Mouse (Mus musculus) ES-Bruce4 (cell line): Measurements from ENCODE around the gene Tex2. TPM values are rescaled to one million over a fixed set of nuclear protein-coding genes. Genes with fewer than 3 reads are reported as not detected.

Experiments
- H3K27ac ChIP-seq: 2 replicates; pipeline ENCODE4 v1.5.1; 2012; ENCODE audit warnings: low read length, inconsistent platforms; ENCODE audit not compliant: insufficient read depth
- H3K27me3 ChIP-seq: 2 replicates; pipeline ENCODE4 v1.6.1; 2012; ENCODE audit warnings: mild to moderate bottlenecking, low read length, inconsistent platforms; ENCODE audit not compliant: control insufficient read depth, poor library complexity, insufficient read depth, severe bottlenecking
- H3K36me3 ChIP-seq: 2 replicates; pipeline ENCODE4 v1.6.1; 2012; ENCODE audit warnings: inconsistent platforms, mild to moderate bottlenecking, low read length, moderate library complexity; ENCODE audit not compliant: control insufficient read depth, poor library complexity, insufficient read depth, severe bottlenecking
- H3K4me1 ChIP-seq: one replicate; pipeline ENCODE4 v1.8.1; 2011; ENCODE audit warnings: low read length; ENCODE audit not compliant: control insufficient read depth, insufficient read depth
- H3K4me3 ChIP-seq: 2 replicates; pipeline ENCODE4 v1.5.1; 2011; ENCODE audit warnings: low read depth, mild to moderate bottlenecking, low read length
- H3K9ac ChIP-seq: 2 replicates; pipeline ENCODE4 v1.6.1; 2012; ENCODE audit warnings: low read depth, mild to moderate bottlenecking, inconsistent platforms; ENCODE audit not compliant: poor library complexity, severe bottlenecking
- H3K9me3 ChIP-seq: replicated peaks from 2 replicates; pipeline ENCODE4 v1.6.1; 2012; ENCODE audit warnings: mild to moderate bottlenecking, low read length, inconsistent platforms; ENCODE audit not compliant: control insufficient read depth, poor library complexity, insufficient read depth, severe bottlenecking
- CTCF ChIP-seq: IDR thresholded peaks from one replicate; pipeline ENCODE4 v1.8.1; 2011; ENCODE audit warnings: low read depth, low read length
- EP300 ChIP-seq: IDR thresholded peaks from 2 replicates; pipeline ENCODE4 v1.6.1; 2011; ENCODE audit warnings: low read depth, low read length; ENCODE audit not compliant: insufficient read depth
- POLR2A ChIP-seq: IDR thresholded peaks from one replicate; pipeline ENCODE4 v1.8.1; 2011; ENCODE audit warnings: low read length; ENCODE audit not compliant: insufficient read depth
- polyA plus RNA-seq: library from polyadenylated mRNA; stranded (reverse); fragments of >200 nt; gene quantifications from 2 replicates; pipeline ENCODE4 v1.2.4, GENCODE M21; 2011; ENCODE audit warnings: low read depth; ENCODE audit not compliant: missing spikeins, insufficient read depth, insufficient read length

Tex2 gene
- polyA plus RNA-seq, 1 experiment, result 28.8 TPM

- Histone ChIP-seq H3K27ac (no peak overlapping the region), H3K9ac (no peak overlapping the region), H3K4me3 (no peak overlapping the region), H3K27me3 (no peaks in the 10 kb centered on the region), H3K36me3 (0 out of 2 replicates have a peak, but pooled peaks cover 7% of the 10 kb centered on the region), H3K4me1 (peaks cover 4% of the 10 kb centered on the region), H3K9me3 (no peaks in the 10 kb centered on the region)
- TF ChIP-seq POLR2A, result no peak
- no peak for TF ChIP-seq CTCF
- no peak for TF ChIP-seq EP300
Observed at GRCm38 (mm10) chr11:106544133-106544532, 69.1 kb downstream of the Tex2 start.

GRCm38 (mm10) chr11:106543006-106543405 lies 70.2 kb downstream of the Tex2 start:
- H3K9me3 ChIP-seq, result no peaks in the 10 kb centered on the region
- no peak overlapping the region for H3K9ac ChIP-seq
- H3K27me3 ChIP-seq, result no peaks in the 10 kb centered on the region
- H3K36me3 ChIP-seq, result 0 out of 2 replicates have a peak, but pooled peaks cover 7% of the 10 kb centered on the region
- H3K4me3 ChIP-seq, result no peak overlapping the region
- peaks cover under 1% of the 10 kb centered on the region for H3K4me1 ChIP-seq
- H3K27ac ChIP-seq, result no peak overlapping the region
- TF ChIP-seq CTCF, result no peak
- no peak for TF ChIP-seq EP300
- no peak for TF ChIP-seq POLR2A

GRCm38 (mm10) chr11:106542385-106542784 lies 70.8 kb downstream of the Tex2 start:
- Histone ChIP-seq H3K36me3 (0 out of 2 replicates have a peak, but pooled peaks cover 7% of the 10 kb centered on the region), H3K27ac (no peak overlapping the region), H3K4me1 (no peaks in the 10 kb centered on the region), H3K9me3 (no peaks in the 10 kb centered on the region), H3K9ac (no peak overlapping the region), H3K4me3 (no peak overlapping the region), H3K27me3 (no peaks in the 10 kb centered on the region)
- no peak for TF ChIP-seq POLR2A
- no peak for TF ChIP-seq CTCF
- TF ChIP-seq EP300, result no peak

- Histone ChIP-seq H3K9ac (no peak overlapping the region), H3K4me1 (no peaks in the 10 kb centered on the region), H3K27ac (no peak overlapping the region), H3K4me3 (no peak overlapping the region), H3K36me3 (0 out of 2 replicates have a peak, but pooled peaks cover 4% of the 10 kb centered on the region), H3K9me3 (no peaks in the 10 kb centered on the region), H3K27me3 (no peaks in the 10 kb centered on the region)
- TF ChIP-seq CTCF, result no peak
Observed at GRCm38 (mm10) chr11:106540506-106541268, 72.5 kb downstream of the Tex2 start.

- no peak overlapping the region for H3K27ac ChIP-seq
- no peak for TF ChIP-seq POLR2A
- no peak for TF ChIP-seq EP300
- no peak for TF ChIP-seq CTCF
- H3K36me3 ChIP-seq, result 0 out of 2 replicates have a peak, but pooled peaks cover 3% of the 10 kb centered on the region
- no peaks in the 10 kb centered on the region for H3K27me3 ChIP-seq
- H3K4me3 ChIP-seq, result no peak overlapping the region
- H3K9me3 ChIP-seq, result no peaks in the 10 kb centered on the region
- H3K4me1 ChIP-seq, result no peaks in the 10 kb centered on the region
- no peak overlapping the region for H3K9ac ChIP-seq
Observed at GRCm38 (mm10) chr11:106536253-106536912, 76.8 kb downstream of the Tex2 start.

GRCm38 (mm10) chr11:106535660-106536252 lies 77.5 kb downstream of the Tex2 start:
- Histone ChIP-seq H3K9ac (no peak overlapping the region), H3K9me3 (no peaks in the 10 kb centered on the region), H3K4me1 (no peaks in the 10 kb centered on the region), H3K36me3 (0 out of 2 replicates have a peak, but pooled peaks cover 3% of the 10 kb centered on the region), H3K4me3 (no peak overlapping the region), H3K27me3 (no peaks in the 10 kb centered on the region), H3K27ac (no peak overlapping the region)
- TF ChIP-seq POLR2A, result no peak
- no peak for TF ChIP-seq CTCF
- no peak for TF ChIP-seq EP300
